Mouse (Mus musculus) CH12.LX (cell line): ENCODE measurements around the gene Megf8. TPM values are rescaled to one million over a fixed set of nuclear protein-coding genes. Genes with fewer than 3 reads are reported as not detected.

Experiments used
- DNase-seq: peaks from one replicate; pipeline ENCODE4 v3.0.0-alpha.2; 2013; ENCODE audit errors: extremely low read depth
- H3K27ac ChIP-seq: 2 replicates; pipeline ENCODE4 v1.5.1; 2012; ENCODE audit warnings: low read depth, mild to moderate bottlenecking, control low read depth, moderate library complexity; ENCODE audit not compliant: insufficient read depth
- H3K27me3 ChIP-seq: replicated peaks from 2 replicates; pipeline ENCODE3; 2012; ENCODE audit warnings: inconsistent platforms
- H3K36me3 ChIP-seq, 2 experiments: replicated peaks in 1 of 2; 2 replicates each; pipeline versions ENCODE3 to v1.6.1; 2012; ENCODE audit warnings: inconsistent platforms in 1 of 2, low read length in 1 of 2, mild to moderate bottlenecking in 1 of 2, mixed read lengths in 1 of 2, moderate library complexity in 1 of 2; ENCODE audit not compliant: control insufficient read depth in 1 of 2, insufficient read depth in 1 of 2
- H3K4me1 ChIP-seq, 2 experiments: 2 replicates each; pipeline ENCODE4 v1.6.1; 2012; ENCODE audit warnings: inconsistent platforms in 1 of 2, moderate library complexity in 1 of 2; ENCODE audit not compliant: insufficient read depth in 2 of 2, control insufficient read depth in 1 of 2
- H3K4me2 ChIP-seq: 2 replicates; pipeline ENCODE4 v1.6.1; 2012; ENCODE audit warnings: low read depth, mild to moderate bottlenecking, control low read depth; ENCODE audit not compliant: poor library complexity, insufficient read depth, severe bottlenecking
- H3K4me3 ChIP-seq, 3 experiments: fragments of 150-350 bp in 1 of 3; sonication (generic) in 1 of 3; replicated peaks in 1 of 3; 2 replicates each; pipeline versions ENCODE3 to v1.5.1; 2011 to 2012; ENCODE audit warnings: low read depth in 2 of 3, low read length in 2 of 3, mild to moderate bottlenecking in 2 of 3, moderate library complexity in 2 of 3, control low read depth in 1 of 3, improper control_type of control experiment in 1 of 3, inconsistent platforms in 1 of 3, mixed read lengths in 1 of 3; ENCODE audit not compliant: poor library complexity in 1 of 3
- H3K79me2 ChIP-seq: replicated peaks from 2 replicates; pipeline ENCODE4 v1.6.1; 2012; ENCODE audit warnings: mild to moderate bottlenecking, moderate library complexity; ENCODE audit not compliant: control insufficient read depth, poor library complexity, insufficient read depth, severe bottlenecking; ENCODE audit errors: extremely low read depth
- H3K9ac ChIP-seq: 2 replicates; pipeline ENCODE4 v1.6.1; 2012; ENCODE audit warnings: low read depth, mild to moderate bottlenecking, control low read depth, moderate library complexity; ENCODE audit not compliant: insufficient read depth
- H3K9me3 ChIP-seq: replicated peaks from 2 replicates; pipeline ENCODE3; 2012; ENCODE audit warnings: low read length, inconsistent platforms, mixed read lengths
- BHLHE40 ChIP-seq: IDR thresholded peaks from 2 replicates; pipeline ENCODE4 v1.6.1; 2011; ENCODE audit warnings: mild to moderate bottlenecking, low read depth, low read length, improper control_type of control experiment
- CHD2 ChIP-seq: IDR thresholded peaks from 2 replicates; pipeline ENCODE4 v1.6.1; 2011; ENCODE audit warnings: low read length, improper control_type of control experiment
- CTCF ChIP-seq, 2 experiments: IDR thresholded peaks in 1 of 2; conservative IDR thresholded peaks in 1 of 2; 2 replicates each; pipeline ENCODE4 v1.5.1; 2011 to 2012; ENCODE audit warnings: low read depth in 2 of 2, low read length in 2 of 2, improper control_type of control experiment in 1 of 2, inconsistent platforms in 1 of 2, mild to moderate bottlenecking in 1 of 2, moderate library complexity in 1 of 2
- ELF1 ChIP-seq: IDR thresholded peaks from 2 replicates; pipeline ENCODE4 v1.6.1; 2014; ENCODE audit warnings: low read depth, mild to moderate bottlenecking, inconsistent platforms, low read length, improper control_type of control experiment
- EP300 ChIP-seq: IDR thresholded peaks from 2 replicates; pipeline ENCODE4 v1.6.1; 2011; ENCODE audit warnings: low read length, improper control_type of control experiment
- GABPA ChIP-seq: IDR thresholded peaks from 2 replicates; pipeline ENCODE4 v1.6.1; 2012; ENCODE audit warnings: low read depth, low read length, improper control_type of control experiment, inconsistent platforms; ENCODE audit not compliant: insufficient replicate concordance
- JUN ChIP-seq: IDR thresholded peaks from 2 replicates; pipeline ENCODE4 v1.6.1; 2011; ENCODE audit warnings: low read depth, mild to moderate bottlenecking, low read length, improper control_type of control experiment, moderate library complexity; ENCODE audit not compliant: insufficient read depth
- MAFK ChIP-seq: IDR thresholded peaks from 2 replicates; pipeline ENCODE4 v1.6.1; 2011; ENCODE audit warnings: low read length, improper control_type of control experiment; ENCODE audit not compliant: insufficient replicate concordance
- MAZ ChIP-seq: IDR thresholded peaks from 2 replicates; pipeline ENCODE4 v1.6.1; 2012; ENCODE audit warnings: low read depth, mild to moderate bottlenecking, inconsistent platforms, low read length, improper control_type of control experiment, moderate library complexity
- MYC ChIP-seq: IDR thresholded peaks from 2 replicates; pipeline ENCODE4 v1.6.1; 2011; ENCODE audit warnings: low read depth, mild to moderate bottlenecking, improper control_type of control experiment, low read length
- PAX5 ChIP-seq: IDR thresholded peaks from 2 replicates; pipeline ENCODE4 v1.6.1; 2012; ENCODE audit warnings: low read length, inconsistent platforms, mixed read lengths
- POLR2A ChIP-seq: IDR thresholded peaks from 2 replicates; pipeline ENCODE4 v1.6.1; 2011; ENCODE audit warnings: low read depth, mild to moderate bottlenecking, improper control_type of control experiment, low read length
- POLR2AphosphoS2 ChIP-seq: IDR thresholded peaks from 2 replicates; pipeline ENCODE4 v1.6.1; 2011; ENCODE audit warnings: low read depth, low read length, improper control_type of control experiment
- RAD21 ChIP-seq: IDR thresholded peaks from 2 replicates; pipeline ENCODE4 v1.6.1; 2011; ENCODE audit warnings: low read depth, mild to moderate bottlenecking, low read length, improper control_type of control experiment, moderate library complexity
- RCOR1 ChIP-seq: conservative IDR thresholded peaks from 2 replicates; pipeline ENCODE4 v1.6.1; 2012; ENCODE audit warnings: low read depth, mild to moderate bottlenecking, inconsistent platforms, low read length, improper control_type of control experiment
- SMC3 ChIP-seq: IDR thresholded peaks from 2 replicates; pipeline ENCODE4 v1.6.1; 2011; ENCODE audit warnings: low read depth, low read length, improper control_type of control experiment
- TCF12 ChIP-seq: IDR thresholded peaks from 2 replicates; pipeline ENCODE4 v1.6.1; 2014; ENCODE audit warnings: low read depth, mild to moderate bottlenecking, inconsistent platforms, low read length, improper control_type of control experiment
- UBTF ChIP-seq: IDR thresholded peaks from 2 replicates; pipeline ENCODE4 v1.6.1; 2012; ENCODE audit warnings: low read depth, mild to moderate bottlenecking, inconsistent platforms, low read length, improper control_type of control experiment, moderate library complexity
- USF2 ChIP-seq: conservative IDR thresholded peaks from 2 replicates; pipeline ENCODE4 v1.6.1; 2011; ENCODE audit warnings: low read depth, low read length, improper control_type of control experiment
- ZC3H11A ChIP-seq: IDR thresholded peaks from 2 replicates; pipeline ENCODE4 v1.6.1; 2012; ENCODE audit warnings: low read depth, mild to moderate bottlenecking, inconsistent platforms, low read length, improper control_type of control experiment
- ZMIZ1 ChIP-seq: IDR thresholded peaks from 2 replicates; pipeline ENCODE4 v1.6.1; 2012; ENCODE audit warnings: low read depth, mild to moderate bottlenecking, inconsistent platforms, low read length, improper control_type of control experiment
- dilution Hi-C: fragments of 300-500 bp; cut with MboI; formaldehyde crosslinking; loops from 2 replicates; pipeline ENCODE4 v1.14.3; 2020; ENCODE audit warnings: low sequenced_read_pairs; ENCODE audit not compliant: extremely low pct_unique_long_range_greater_than_20kb, extremely low pct_ligation_motif_present
- in situ Hi-C: fragments of 300-500 bp; cut with MboI; formaldehyde crosslinking; loops from 3 replicates; pipeline ENCODE4 v1.14.3; 2019; ENCODE audit warnings: low sequenced_read_pairs, low pct_ligation_motif_present, low pct_unique_long_range_greater_than_20kb, mixed read lengths
- polyA plus RNA-seq: library from polyadenylated mRNA; unstranded; fragments of >175 nt; gene quantifications from 2 replicates; pipeline ENCODE4 v1.2.1, GENCODE M21; 2012; ENCODE audit warnings: low read depth; ENCODE audit not compliant: insufficient read length
- total RNA-seq, 2 experiments: library from RNA; depleted of rRNA; stranded (reverse); fragments of 300-350 nt in 1 of 2; fragments of >200 nt in 1 of 2; gene quantifications; 2 replicates each; pipeline ENCODE4 v1.2.3; 2012 to 2014

Megf8 gene
- total and polyA plus RNA-seq, 3 experiments: 0.62 to 1.7 (median 1.2) TPM

DNA sequence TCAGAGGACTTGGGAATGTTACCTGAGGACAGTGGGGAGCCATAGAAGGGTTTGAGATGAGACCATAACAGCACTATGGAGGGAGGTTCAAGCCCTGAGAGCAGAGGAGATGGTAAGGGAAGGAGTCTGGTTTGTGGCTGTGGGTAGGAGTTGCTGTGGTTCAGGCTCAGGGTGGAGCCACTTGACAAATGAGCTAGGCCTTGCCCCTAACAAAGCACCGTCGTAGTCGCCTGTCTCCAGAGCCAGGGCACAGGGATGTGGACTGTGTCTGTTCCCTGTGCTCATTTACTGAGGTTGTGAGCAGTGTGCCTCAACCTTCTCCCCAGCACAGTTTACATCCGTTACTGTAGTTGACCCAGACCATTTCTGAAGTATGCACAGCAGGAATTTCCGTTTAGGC lies 42.4 kb upstream of the Megf8 start:
- H3K9ac ChIP-seq: no peak overlapping the region
- H3K4me1 ChIP-seq: peaks cover 52 to 77% of the 10 kb centered on the region in 2 experiments
- no peak overlapping the region for H3K4me3 ChIP-seq
- H3K36me3 ChIP-seq: peaks cover 30 to 59% of the 10 kb centered on the region in 2 experiments
- dilution Hi-C loops (no loop called here), in situ Hi-C loops (loop anchor here (10.0 kb wide), 1 partner anchor 90 kb away; no protein-coding TSS in a partner anchor)
- H3K27me3 ChIP-seq: no peaks in the 10 kb centered on the region
- no peaks in the 10 kb centered on the region for H3K9me3 ChIP-seq
- no peaks in the 10 kb centered on the region for H3K79me2 ChIP-seq
- no peak overlapping the region for H3K4me2 ChIP-seq
- no peak for TF ChIP-seq MAFK
- TF ChIP-seq RAD21: no peak
- TF ChIP-seq SMC3: no peak
- no peak for TF ChIP-seq EP300
- no peak for TF ChIP-seq GABPA
- no peak overlapping the region for H3K27ac ChIP-seq
- DNase-seq: no peak

DNA sequence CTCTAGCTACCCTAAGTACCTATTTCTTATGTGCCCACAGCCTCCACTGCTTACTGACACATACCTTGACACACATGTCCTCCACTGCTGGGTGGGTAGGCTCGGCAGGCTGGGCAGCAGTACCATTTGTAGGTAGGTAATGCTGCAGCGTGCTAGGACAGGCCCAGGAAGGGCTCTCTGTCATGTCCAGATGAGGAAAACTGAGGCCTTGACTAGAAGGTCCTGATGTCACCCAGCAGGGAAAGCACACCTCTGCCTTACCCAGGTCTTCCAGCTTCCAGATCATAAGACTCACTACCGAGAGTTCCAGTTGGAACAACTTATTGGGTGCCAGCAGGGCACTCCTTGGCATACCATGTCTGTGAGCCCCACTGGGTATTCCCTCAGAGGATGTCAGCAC lies 42.0 kb upstream of the Megf8 start:
- in situ Hi-C loops (loop anchor here (5.0 to 10.0 kb wide), 3 partner anchors 33 to 143 kb away; no protein-coding TSS in a partner anchor), dilution Hi-C loops (no loop called here)
- Histone ChIP-seq H3K79me2 (no peaks in the 10 kb centered on the region), H3K27me3 (no peaks in the 10 kb centered on the region), H3K4me1 (peaks cover 50 to 77% of the 10 kb centered on the region in 2 experiments), H3K4me2 (no peak overlapping the region), H3K9me3 (no peaks in the 10 kb centered on the region), H3K9ac (no peak overlapping the region), H3K36me3 (peaks cover 30 to 59% of the 10 kb centered on the region in 2 experiments), H3K4me3 (no peak overlapping the region), H3K27ac (no peak overlapping the region)
- no peak for DNase-seq
- TF ChIP-seq GABPA (no peak), JUN (no peak)

DNA sequence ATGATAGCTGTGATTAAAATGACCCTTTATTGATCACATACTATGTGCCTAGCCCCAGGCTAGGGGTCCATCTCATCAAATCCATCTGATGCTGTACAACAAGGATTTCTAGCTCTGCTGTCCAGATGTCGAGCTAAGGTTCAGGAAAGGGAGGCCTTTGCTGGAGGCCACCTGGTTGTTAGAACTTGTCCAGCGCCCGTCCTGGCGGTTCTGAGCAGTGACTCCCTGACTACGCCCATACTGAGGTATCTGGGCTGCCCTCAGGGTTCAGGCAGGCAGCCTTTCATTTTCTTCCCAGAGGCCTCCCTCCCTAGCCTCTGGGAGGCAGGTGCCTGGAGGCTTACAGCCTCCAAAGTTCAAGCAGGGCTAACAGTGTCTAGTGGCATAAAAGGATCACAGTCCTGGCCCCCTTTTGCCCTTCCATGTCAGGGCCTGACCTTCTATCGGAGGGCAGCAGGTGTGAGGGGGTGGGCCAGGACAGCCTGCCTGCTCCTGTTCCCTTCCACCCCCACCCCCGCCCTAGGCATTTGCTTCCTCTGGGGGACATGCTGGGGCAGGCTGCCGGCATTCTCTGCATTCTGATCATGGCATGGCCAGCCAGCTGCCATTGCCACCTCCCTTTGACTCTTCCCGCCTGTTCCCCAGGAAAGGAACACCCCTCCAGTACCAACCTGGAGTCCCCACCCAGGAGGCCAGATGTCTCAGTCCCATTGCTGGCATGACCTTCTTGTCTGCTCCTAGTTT lies 41.2 kb upstream of the Megf8 start:
- Histone ChIP-seq H3K79me2 (no peaks in the 10 kb centered on the region), H3K27me3 (no peaks in the 10 kb centered on the region), H3K27ac (no peak overlapping the region), H3K9me3 (no peaks in the 10 kb centered on the region), H3K36me3 (peaks cover 30 to 55% of the 10 kb centered on the region in 2 experiments), H3K4me2 (no peak overlapping the region), H3K4me3 (no peak overlapping the region), H3K4me1 (peaks cover 50 to 77% of the 10 kb centered on the region in 2 experiments), H3K9ac (no peak overlapping the region)
- DNase-seq: no peak
- TF ChIP-seq SMC3: no peak
- TF ChIP-seq ZMIZ1: no peak
- no peak for TF ChIP-seq GABPA
- TF ChIP-seq POLR2AphosphoS2: no peak
- TF ChIP-seq ZC3H11A: no peak
- TF ChIP-seq UBTF: no peak
- TF ChIP-seq PAX5: no peak
- TF ChIP-seq POLR2A: no peak
- TF ChIP-seq JUN: no peak
- no peak for TF ChIP-seq USF2
- no peak for TF ChIP-seq BHLHE40
- TF ChIP-seq MYC: no peak
- no peak for TF ChIP-seq TCF12
- TF ChIP-seq RAD21: no peak
- TF ChIP-seq CTCF (conservative IDR thresholded peaks at IDR 0.05 in 1 of 2, IDR thresholded peaks at IDR 0.05 in 1 of 2; ENCODE audit: low read depth in 2 of 2, low read length in 2 of 2): no peak
- TF ChIP-seq ELF1: no peak
- TF ChIP-seq RCOR1: no peak
- TF ChIP-seq MAZ: no peak
- no peak for TF ChIP-seq CHD2
- in situ Hi-C loops: loop anchor here (5.0 to 10.0 kb wide), 3 partner anchors 33 to 143 kb away; no protein-coding TSS in a partner anchor
- dilution Hi-C loops: no loop called here
